Mouse (Mus musculus): ENCODE data around the gene Mxra8.

Mxra8 gene

DNA sequence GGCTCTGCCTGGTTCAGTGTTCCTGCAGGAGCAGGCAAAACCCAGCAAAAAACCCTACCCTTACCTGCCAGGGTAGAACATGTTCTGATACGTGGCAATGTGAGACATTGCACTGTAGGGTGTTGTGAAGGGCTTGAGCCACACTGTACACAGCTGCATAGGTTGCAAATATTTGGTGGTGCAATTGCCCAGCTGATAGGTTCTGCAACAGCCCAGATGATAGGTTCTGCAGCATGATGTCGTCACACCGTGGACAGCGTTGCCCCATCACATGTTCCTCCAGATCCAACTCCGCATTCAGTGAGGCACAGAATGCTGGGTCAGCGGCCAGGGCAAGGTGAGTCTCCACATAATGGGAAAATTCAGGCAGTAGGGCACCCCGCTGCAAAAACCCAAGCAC, 22.3 kb downstream of the Mxra8 start:
- in situ Hi-C loops (cut with MboI, MseI), result no loop called here

DNA sequence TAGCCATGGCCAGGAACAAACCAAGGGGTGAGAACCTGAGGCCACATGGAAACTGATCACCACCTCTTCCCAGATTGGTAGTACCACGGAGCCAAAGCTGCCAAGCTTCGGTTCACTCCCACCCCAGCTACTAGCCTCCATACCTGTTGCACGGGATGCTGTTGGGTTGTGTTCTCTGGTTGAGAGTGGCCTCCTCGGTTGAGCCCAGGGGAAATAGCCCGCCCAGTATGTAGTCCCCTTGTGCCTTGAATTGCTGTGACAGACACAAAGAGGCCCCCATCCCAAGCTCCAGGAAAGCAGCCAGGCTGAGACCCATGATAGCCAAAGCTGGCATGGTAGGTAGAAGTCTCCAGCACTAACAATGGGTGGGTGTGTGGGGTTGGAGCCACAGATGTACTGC, 23.5 kb downstream of the Mxra8 start, which contains the start of gene Tas1r3:
Gene Tas1r3 (minus strand): TSS at position 362 of the 400 bp plus-strand sequence.
- in situ Hi-C loops (cut with MboI, MseI), result no loop called here

DNA sequence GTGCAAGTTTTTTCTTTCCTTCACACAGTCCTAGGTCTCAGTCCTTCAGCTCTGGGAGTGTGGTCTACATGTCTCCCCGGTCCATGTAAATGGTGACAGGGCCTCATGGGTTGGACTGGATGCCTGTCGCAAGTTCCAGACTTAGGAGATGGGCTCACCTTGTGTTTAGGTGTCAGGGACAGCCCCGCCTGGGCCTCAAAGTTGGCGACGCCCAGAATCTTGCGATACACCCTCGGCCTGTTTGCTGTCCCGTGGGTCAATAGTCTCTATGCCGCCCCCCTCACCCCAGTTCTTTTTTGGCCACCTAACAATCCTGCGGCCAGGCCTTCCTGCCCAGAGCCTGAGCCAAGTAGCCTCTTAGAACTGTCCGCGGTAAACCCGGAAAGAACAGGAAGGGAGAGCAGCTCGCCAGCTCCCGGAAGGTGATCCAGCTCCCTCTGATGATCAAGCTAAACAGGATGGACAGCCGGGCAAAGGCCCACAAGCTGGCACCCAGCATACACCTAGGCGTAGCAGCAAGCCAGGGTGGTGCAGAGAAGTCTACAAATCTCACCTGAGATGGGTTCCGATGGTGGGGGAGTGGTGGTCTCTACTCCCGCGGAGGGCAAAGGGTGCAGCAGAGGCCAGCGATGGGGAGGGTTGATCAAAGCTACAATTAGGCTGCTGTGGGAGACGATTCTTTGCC, 29.3 kb downstream of the Mxra8 start:
- in situ Hi-C loops (cut with MboI, MseI), result no loop called here

DNA sequence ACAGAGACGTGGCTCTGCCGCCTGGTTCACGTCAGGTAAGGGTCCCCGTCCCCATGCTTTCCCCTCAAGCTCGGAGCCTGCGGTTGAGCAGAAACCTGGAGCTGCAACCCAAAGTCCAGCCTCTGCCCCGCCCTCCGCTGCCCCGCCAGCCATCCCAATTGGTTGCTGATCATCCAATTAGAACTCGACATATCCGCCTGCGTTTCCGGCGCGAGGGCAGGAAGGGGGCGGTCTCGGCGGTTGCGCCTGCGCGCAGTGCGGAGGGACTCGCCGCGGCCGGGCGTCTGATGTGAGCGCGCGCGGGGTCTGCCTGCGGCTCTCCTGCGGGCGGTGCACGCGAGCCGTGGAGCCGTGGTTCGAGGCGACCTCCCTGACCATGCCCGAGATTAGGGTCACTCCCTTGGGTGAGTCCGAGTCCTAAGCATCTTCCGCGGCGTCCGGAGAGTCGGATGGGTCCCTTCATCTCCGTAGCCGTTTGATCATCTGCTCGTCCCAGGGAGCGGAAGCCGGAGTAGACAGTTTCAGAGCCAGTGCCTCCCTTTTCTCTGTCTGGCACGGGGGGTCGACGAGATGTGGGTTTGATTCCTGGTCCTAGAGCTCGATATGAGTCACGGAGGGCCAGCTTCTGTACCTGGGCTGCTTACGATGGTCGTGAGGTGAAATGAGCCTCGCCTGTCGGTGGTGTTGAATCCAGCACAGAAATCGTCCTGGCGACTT, 30.0 kb downstream of the Mxra8 start, which contains the start of the genes Cptp and Ints11:
Gene Cptp (minus strand): TSS at position 124 of the 717 bp plus-strand sequence.
Gene Ints11 (plus strand): TSS at position 230 of the 717 bp plus-strand sequence.
- in situ Hi-C loops (cut with MboI, MseI), result no loop called here

DNA sequence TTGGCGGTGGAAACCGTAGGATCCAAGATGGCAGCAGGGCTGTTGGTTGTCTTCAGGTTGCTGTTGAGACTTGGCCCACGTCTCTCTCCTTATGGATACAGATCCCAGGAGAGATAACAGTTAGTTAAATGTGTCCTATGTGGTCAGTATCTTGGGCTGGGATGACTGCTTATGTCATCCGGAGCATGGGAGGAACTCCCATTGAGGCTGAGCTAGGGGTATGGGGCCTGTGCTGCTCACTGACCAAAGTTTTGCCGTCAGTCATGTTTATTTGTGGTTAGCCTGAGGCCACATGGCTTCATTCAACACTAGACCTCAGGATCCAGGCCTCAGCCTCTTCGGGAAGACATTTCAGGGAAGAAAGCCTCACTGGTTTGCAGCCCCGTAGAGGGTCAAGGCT, 31.9 kb downstream of the Mxra8 start:
- in situ Hi-C loops (cut with MboI, MseI), result no loop called here

DNA sequence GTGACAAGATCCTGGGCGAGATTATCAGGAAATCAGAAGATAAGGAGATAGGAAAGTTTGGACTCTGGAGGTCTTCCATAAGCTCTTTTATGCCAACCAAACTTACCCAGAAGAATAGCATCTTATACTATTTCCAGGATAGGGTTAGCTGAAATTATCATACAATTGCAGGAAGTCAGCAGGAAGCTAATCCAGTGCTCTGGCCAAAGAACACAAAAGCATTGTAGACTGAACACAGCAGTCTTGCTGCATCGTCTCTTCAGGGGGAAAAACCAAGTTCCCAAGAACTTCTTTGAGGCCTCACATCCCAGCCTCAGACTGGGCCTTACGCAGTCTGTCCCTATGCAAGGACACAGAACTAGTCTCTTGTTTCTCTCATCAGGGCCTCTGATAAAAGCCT, 44.1 kb downstream of the Mxra8 start:
- in situ Hi-C loops (cut with MboI, MseI), result no loop called here

DNA sequence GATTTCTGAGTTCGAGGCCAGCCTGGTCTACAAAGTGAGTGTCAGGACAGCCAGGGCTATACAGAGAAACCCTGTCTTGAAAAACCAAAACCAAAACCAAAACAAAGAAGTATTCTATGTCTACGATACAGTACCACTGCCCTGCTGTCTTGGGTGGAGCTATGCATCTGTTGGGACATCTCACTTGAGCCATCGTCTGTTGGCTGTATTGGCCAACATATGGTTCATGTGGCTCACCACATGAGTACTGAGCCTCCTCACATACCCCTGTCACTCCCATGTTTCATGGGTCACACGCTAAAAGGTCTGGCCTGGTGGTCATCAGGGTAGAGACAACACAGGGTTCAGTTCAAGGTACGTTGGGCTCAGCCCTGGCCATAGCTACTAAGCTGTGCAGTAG, 46.9 kb downstream of the Mxra8 start:
- in situ Hi-C loops (cut with MboI, MseI), result no loop called here

DNA sequence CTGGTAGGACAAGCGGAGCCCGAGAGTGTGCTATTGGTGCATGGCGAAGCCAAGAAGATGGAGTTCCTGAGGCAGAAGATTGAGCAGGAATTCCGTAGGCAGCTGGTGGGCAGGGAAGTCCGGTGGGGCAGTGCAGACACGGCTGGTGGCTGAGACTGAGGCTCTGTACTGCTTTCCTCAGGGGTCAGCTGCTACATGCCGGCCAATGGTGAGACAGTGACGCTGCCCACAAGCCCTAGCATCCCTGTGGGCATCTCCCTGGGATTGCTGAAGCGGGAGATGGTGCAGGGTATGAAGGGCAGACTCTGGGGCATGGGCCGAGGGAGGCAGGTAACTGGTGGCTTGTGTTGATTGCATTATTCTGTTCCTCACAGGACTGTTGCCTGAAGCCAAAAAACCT, 48.2 kb downstream of the Mxra8 start:
- in situ Hi-C loops (cut with MboI, MseI), result no loop called here

DNA sequence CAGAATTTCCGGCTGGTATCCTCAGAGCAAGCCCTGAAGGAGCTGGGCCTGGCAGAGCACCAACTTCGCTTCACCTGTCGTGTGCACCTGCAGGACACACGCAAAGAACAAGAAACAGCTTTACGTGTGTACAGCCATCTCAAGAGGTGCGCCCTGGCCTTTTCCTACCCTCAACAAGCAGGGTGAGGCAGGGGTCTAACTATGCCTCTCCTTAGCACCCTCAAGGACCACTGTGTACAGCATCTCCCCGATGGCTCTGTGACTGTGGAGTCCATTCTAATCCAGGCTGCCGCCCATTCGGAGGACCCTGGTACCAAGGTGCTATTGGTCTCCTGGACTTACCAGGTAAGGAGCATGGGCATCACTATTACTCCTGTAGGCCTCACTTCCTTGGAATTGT, 48.7 kb downstream of the Mxra8 start:
- in situ Hi-C loops (cut with MboI, MseI), result no loop called here

DNA sequence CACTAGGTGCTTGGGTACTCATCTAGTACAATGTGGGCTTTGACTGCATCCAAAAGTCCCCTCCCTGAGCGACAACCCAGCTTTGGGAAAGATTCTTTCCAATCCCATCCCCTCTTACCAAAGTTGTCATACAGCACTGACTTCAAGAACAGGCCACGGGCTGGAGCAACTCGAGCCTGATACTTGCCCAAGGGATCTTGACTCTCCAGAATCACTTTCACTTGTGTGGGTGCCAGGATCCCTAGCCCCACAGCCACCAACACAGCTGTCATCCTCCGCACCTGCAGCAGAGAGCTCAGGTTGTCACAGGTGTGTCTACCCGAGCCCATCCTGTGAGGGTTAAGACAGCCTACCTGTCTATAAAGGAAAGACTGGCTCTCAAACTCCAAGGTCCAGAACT, 49.8 kb downstream of the Mxra8 start:
- in situ Hi-C loops (cut with MboI, MseI), result no loop called here

DNA sequence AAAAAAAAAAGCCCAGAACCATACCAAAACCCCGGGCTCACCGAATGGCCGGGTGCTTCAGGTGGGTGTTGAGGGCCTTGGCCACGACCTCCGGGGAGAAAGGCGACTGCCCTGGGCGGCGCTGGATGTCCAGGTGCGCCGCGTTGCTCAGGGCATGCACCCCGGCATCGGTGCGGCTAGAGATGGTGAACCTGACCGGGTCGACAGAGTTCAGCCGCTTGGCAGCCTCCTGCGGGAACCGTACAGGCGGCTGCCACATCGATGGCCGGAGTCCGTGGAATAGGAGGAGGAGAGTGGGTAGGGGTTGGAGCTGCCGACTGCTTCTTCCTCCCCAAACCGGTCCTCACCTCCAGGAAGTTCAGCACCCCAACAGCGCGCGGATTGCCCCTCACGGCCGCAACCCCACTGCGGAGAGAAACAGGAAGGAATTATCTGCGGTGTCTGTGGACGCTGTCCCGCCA, 51.6 kb downstream of the Mxra8 start:
- in situ Hi-C loops (cut with MboI, MseI), result loop anchor here (5.0 kb wide), 1 partner anchor 51 kb away; the partner anchor contains the start of gene Ube2j2

DNA sequence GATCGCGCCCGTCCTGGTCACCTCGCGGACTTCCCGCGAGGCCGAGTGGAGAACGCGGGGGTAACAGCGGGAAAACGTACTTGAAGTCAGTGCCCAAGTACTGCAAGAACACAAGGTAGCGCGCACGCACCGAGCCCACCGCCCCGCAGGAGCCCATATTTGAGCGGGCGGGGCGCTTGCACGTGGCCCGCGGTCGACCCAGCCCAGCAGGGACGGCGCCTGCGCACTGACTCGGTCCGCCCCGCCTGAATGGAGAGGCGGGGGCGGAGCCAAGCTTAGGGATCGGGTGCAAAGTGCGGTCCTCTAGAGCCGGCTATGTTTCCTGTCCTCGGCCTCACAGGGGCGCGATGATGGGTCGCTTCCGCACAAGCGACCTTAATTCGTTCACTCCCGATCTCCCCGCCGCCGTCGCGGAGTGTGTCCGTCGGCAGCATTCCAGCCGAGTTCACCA, 52.1 kb downstream of the Mxra8 start, which contains the start of the genes Pusl1 and Acap3:
Gene Pusl1 (minus strand): TSS at position 231 of the 451 bp plus-strand sequence.
Gene Acap3 (plus strand): TSS at position 272 of the 451 bp plus-strand sequence.
- in situ Hi-C loops (cut with MboI, MseI), result loop anchor here (5.0 kb wide), 1 partner anchor 51 kb away; the partner anchor contains the start of gene Ube2j2

DNA sequence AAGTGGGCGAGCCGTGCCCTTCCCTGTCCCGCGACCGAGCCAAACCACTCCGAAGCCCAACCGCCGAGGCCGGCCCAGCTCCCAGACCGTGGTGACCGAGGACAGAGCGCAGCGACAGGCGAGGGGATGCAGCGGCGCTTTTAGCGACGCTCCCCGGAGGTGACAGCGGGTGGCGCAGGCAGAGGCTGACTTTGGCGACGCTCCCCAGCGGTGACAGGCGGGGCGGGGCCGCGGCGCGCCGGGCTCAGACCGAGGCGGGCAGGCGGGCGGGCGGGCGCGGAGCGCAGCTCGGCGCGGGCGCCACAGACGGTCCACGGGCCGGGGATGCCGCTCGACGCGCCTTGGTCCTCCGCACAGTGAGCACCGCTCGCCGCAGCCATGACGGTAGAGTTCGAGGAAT, 52.5 kb downstream of the Mxra8 start:
- in situ Hi-C loops (cut with MboI, MseI), result loop anchor here (5.0 kb wide), 1 partner anchor 50 kb away; the partner anchor contains the start of gene Ube2j2

DNA sequence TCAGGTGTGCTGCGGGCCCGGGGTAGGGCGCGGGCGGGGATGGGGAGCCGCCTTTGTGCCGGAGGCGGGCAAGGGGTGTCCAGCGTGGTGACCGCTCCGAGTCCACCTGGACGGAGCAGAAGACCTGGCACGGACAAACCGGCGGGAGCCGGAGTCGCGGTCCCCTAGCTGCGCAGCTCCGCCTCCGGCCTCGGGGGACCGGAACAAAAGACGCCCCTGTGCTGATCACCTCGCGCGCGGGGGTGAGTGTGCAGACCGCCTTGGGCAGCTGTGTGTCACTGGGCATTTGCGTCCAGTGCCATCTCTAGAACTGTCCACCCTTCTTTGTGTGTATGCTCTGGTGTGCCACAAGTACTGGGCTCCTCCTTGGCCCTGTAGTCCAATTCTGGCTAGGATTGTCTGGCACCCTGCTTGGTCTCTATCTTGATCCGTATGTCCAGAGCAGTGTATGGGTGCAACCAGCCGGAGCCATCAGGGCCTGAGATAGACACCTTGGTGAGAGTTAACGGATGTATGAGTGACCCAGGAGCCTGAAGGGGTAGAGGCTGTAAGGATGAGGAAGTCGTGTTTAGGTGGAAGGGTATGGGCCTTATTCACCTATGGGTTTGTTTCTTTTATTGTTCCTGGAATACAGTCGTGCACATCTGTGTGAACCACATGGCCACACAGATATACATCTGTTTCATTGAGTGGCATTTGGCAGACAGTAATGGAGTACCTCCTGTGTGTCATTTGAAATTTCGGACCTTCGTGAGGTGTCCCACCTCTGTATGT, 53.1 kb downstream of the Mxra8 start:
- in situ Hi-C loops (cut with MboI, MseI), result loop anchor here (5.0 kb wide), 1 partner anchor 50 kb away; the partner anchor contains the start of gene Ube2j2

DNA sequence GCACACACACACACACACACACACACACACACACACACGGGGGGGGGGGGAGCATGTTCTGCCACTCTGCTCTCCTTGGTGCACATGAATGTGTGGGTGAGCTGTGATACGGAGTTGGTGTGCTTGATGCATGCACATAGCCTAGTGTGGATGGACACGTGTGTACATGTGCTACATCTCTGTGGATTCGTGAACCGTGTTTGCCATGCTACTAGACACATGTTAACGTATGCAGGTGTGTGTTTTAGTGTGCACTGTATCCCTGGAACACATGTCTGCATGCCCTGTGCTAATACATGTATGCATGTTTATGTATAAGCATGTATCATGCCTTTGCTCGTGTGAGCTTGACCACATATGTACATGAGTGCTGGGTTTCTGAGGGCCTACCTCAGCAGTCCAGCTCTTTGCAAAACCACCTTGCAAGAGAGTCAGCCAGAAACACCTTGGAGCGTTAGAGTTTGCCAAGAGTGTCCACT, 53.8 kb downstream of the Mxra8 start:
- in situ Hi-C loops (cut with MboI, MseI), result loop anchor here (5.0 kb wide), 1 partner anchor 49 kb away; the partner anchor contains the start of gene Ube2j2

All from T-helper 1 cell (primary cell).